Mouse (Mus musculus) granulocyte monocyte progenitor cell, adult 5-6 weeks (primary cell): ENCODE measurements at regions not wholly inside any gene's neighbourhood (a gene's known extent, or its start where the extent isn't known, plus 50 kb on each side); places are given as distances from the start of the nearest gene placed in this dataset.
"Not testable (repeated sequence)": the region's sequence is repeated elsewhere in the genome, so short reads cannot be mapped to it uniquely, and the experiment has no call there.

Experiments used
- ATAC-seq: replicated peaks from 2 replicates; pipeline ENCODE4 v1.8.0; 2016; ENCODE audit warnings: mild to moderate bottlenecking, moderate TSS enrichment, inconsistent platforms; ENCODE audit not compliant: poor library complexity, severe bottlenecking

DNA sequence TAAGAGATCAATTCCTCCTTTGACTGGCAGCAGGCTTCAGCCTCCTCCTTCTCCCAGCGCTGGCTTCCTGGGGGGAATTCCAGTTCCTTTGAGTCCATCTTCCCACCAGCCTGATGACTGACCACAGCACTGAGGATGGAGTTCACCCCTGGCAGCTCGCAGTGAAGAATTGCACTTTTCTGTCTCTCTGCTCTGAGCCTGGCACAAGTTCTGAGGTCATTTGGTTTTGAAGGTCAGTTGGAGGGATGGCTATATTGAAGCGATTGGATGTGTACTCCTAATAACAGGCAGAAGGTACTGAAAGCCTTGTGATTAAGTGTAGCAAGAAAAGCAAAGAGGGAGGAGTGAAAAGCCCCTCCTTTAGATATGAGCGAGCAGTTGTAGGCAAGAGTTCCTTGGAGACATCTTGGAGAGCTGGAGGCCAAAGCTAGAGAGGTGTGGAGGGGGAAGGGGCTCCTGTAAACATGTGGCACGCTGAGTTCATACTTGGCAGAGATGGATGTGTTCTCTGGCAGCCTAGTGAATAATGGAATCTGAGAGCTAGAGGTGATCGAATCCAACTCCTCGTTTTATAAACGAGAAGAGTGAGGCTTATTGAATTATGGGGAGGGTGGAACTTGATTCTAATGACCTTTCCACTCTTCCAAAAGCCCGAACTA is 77.1 kb upstream of the Dyrk2 start:
- no peak for ATAC-seq

DNA sequence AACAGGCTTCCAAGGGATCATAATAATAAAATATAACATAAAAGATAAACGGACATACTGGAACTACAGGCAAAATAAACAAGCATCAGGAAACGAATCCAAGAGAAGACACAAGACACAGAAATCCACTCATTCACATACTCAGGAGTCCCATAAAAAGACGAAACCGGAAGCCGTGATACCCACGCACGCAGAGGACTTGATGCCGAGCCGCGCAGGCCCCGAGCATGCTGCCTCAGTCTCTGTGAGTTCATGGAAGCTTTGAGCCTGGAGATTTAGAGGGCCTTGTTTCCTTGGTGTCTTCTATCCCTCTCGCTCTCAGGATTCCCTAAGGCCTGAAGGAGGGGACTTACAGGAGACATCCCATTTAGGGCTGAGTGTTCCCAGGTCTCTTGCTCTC is 57.3 kb upstream of the Dyrk2 start:
- ATAC-seq = no peak

DNA sequence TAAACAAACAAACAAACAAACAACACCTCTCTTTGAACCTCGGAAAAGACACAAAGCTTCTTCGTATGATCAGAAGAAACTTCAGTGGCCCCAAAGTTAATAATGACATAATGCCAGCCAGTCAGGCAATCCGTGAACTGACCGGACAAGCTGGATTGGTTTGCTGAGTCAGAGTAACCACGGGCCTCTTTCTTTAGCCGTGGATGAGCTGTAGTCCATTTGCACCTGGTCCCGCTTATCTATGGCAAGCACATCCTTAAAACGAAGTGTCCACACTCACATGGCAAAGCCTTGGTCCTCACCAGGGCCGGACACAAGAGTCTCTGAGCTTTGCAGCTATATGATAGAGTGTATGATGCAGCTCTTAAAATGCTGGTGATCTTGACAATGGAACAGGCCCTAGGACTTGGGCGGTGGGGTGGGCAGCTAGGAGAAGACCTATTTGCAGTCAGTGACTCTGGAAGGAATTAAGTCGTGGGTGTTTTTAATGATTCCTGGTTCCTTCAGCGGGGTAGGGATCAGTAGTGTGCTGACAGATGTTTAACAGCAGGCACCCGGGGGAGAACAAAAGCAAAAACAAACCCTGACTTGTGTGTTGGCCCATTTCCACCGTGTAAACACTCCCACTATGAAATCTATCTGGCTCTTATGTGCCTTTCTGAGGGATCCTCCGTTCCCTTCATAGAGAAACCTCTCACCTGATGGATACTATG is 53.6 kb upstream of the Dyrk2 start:
- no peak for ATAC-seq

DNA sequence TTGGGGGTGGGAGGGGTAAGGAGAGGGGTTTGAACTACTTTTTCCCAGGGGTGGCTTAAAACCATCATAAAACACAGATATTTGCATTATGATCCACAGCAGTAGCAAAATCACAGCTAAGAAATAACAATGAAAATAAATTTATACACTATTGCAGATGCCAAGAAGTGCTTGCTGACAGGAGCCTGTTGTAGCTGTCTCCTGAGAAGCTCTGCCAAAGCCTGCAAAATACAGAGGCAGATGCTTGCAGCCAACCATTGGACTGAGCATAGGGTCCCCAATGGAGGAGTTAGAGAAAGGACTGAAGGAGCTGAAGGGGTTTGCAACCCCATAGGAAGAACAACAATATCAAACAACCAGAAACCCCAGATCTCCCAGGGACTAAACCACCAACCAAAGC is 52.1 kb upstream of the Dyrk2 start:
- not testable (repeated sequence) for ATAC-seq
